Mouse (Mus musculus): Measurements from ENCODE around the gene Adgrb2.

Adgrb2 gene

GRCm38 (mm10) chr4:129984421-129985061 lies at the start of gene Adgrb2:
Adgrb2 (plus strand) TSS chr4:129984870.
- DNase-seq, result peak; percentile 77

- DNase-seq, result no peak
Observed at GRCm38 (mm10) chr4:129951359-129951821, 33.3 kb upstream of the Adgrb2 start.

GRCm38 (mm10) chr4:129952241-129952810 lies 32.3 kb upstream of the Adgrb2 start:
- DNase-seq, result no peak

GRCm38 (mm10) chr4:129954527-129954926 lies 30.1 kb upstream of the Adgrb2 start:
- DNase-seq, result no peak

GRCm38 (mm10) chr4:129960180-129960944 lies 24.3 kb upstream of the Adgrb2 start:
- DNase-seq, result peak; percentile 89

- DNase-seq, result no peak
Observed at GRCm38 (mm10) chr4:129965294-129965693, 19.4 kb upstream of the Adgrb2 start.

- peak; percentile 35 for DNase-seq
Observed at GRCm38 (mm10) chr4:129966201-129966600, 18.5 kb upstream of the Adgrb2 start.

- peak; percentile 81 for DNase-seq
Observed at GRCm38 (mm10) chr4:129967024-129968014, 17.4 kb upstream of the Adgrb2 start.

GRCm38 (mm10) chr4:129970168-129970567 lies 14.5 kb upstream of the Adgrb2 start:
- no peak for DNase-seq

- DNase-seq, result no peak
Observed at GRCm38 (mm10) chr4:129970861-129971260, 13.8 kb upstream of the Adgrb2 start.

- DNase-seq, result no peak
Observed at GRCm38 (mm10) chr4:129971989-129972388, 12.7 kb upstream of the Adgrb2 start.

GRCm38 (mm10) chr4:129974285-129974684 lies 10.4 kb upstream of the Adgrb2 start:
- DNase-seq, result no peak

GRCm38 (mm10) chr4:129977256-129977655 lies 7.4 kb upstream of the Adgrb2 start:
- no peak for DNase-seq

- DNase-seq, result no peak
Observed at GRCm38 (mm10) chr4:129978227-129978626, 6.4 kb upstream of the Adgrb2 start.

GRCm38 (mm10) chr4:129978930-129979329 lies 5.7 kb upstream of the Adgrb2 start:
- DNase-seq, result no peak

GRCm38 (mm10) chr4:129981657-129982056 lies 3.0 kb upstream of the Adgrb2 start:
- DNase-seq, result no peak

GRCm38 (mm10) chr4:129983046-129983445 lies 1.6 kb upstream of the Adgrb2 start:
- DNase-seq, result no peak

GRCm38 (mm10) chr4:129983764-129984420 lies 778 bp upstream of the Adgrb2 start:
- peak; percentile 76 for DNase-seq

GRCm38 (mm10) chr4:129985161-129985670 lies 546 bp downstream of the Adgrb2 start:
- peak; percentile 57 for DNase-seq

- peak; percentile 81 for DNase-seq
Observed at GRCm38 (mm10) chr4:129985671-129986441, 1.2 kb downstream of the Adgrb2 start.
